Mouse (Mus musculus) forebrain, embryonic 16.5 days (tissue): Measurements from ENCODE around the gene Cntnap1. TPM values are rescaled to one million over a fixed set of nuclear protein-coding genes. Genes with fewer than 3 reads are reported as not detected.

Experiments used
- ATAC-seq: fragments of 200-750 bp; cut with Nextera tagmentation; 2 replicates; pipeline ENCODE4 v1.8.0; 2017; ENCODE audit warnings: mild to moderate bottlenecking, moderate library complexity
- H3K27ac ChIP-seq: fragments of 300-500 bp; sonication (generic); 2 replicates; pipeline ENCODE4 v1.5.1; 2014; ENCODE audit warnings: low read length, control low read depth
- H3K27me3 ChIP-seq: fragments of 300-500 bp; sonication (generic); replicated peaks from 2 replicates; pipeline ENCODE4 v1.6.1; 2014; ENCODE audit warnings: low read length; ENCODE audit not compliant: control insufficient read depth, insufficient read depth
- H3K36me3 ChIP-seq: fragments of 300-500 bp; sonication (generic); 2 replicates; pipeline ENCODE4 v1.6.1; 2014; ENCODE audit not compliant: control insufficient read depth, insufficient read depth
- H3K4me1 ChIP-seq: fragments of 300-500 bp; sonication (generic); replicated peaks from 2 replicates; pipeline ENCODE4 v1.6.1; 2014; ENCODE audit warnings: low read length; ENCODE audit not compliant: control insufficient read depth, insufficient read depth
- H3K4me2 ChIP-seq: fragments of 300-500 bp; sonication (generic); 2 replicates; pipeline ENCODE4 v1.6.1; 2014; ENCODE audit warnings: mild to moderate bottlenecking, low read length, control low read depth
- H3K4me3 ChIP-seq: fragments of 300-500 bp; sonication (generic); replicated peaks from 2 replicates; pipeline ENCODE4 v1.5.1; 2014; ENCODE audit warnings: mild to moderate bottlenecking, low read length, control low read depth
- H3K9ac ChIP-seq: fragments of 300-500 bp; sonication (generic); replicated peaks from 2 replicates; pipeline ENCODE4 v1.6.1; 2014; ENCODE audit warnings: low read depth, low read length, control low read depth
- H3K9me3 ChIP-seq: fragments of 300-500 bp; sonication (generic); 2 replicates; pipeline ENCODE4 v1.6.1; 2016; ENCODE audit warnings: low read length; ENCODE audit not compliant: control insufficient read depth
- WGBS: fragments of 180-500 bp; shearing (Covaris S2); extraction: QIAGEN DNeasy Blood & Tissue Kit; methylation state at CpG from one replicate; pipeline ENCODE4 v1.1.7; 2014; 5-methylcytosine and 5-hydroxymethylcytosine counted together
- polyA plus RNA-seq: library from polyadenylated mRNA; unstranded; fragments of >200 nt; fragmentation: Nextera tagmentation; extraction: Ambion mirVana; gene quantifications from 2 replicates; pipeline ENCODE4 v1.2.1, GENCODE M21; 2015

The Cntnap1 gene
- polyA plus RNA-seq, 1 experiment from 2014 or later, result 1.5 TPM

GRCm38 (mm10) chr11:101167211-101167962 is 2.9 kb upstream of the Cntnap1 start:
- Histone ChIP-seq H3K9me3 (no peaks in the 10 kb centered on the region), H3K4me1 (peaks cover 34% of the 10 kb centered on the region), H3K27ac (no peak overlapping the region), H3K27me3 (peaks cover 53% of the 10 kb centered on the region), H3K36me3 (peaks cover 2% of the 10 kb centered on the region; the same call in 1 of the 2 replicates), H3K4me2 (no peak overlapping the region), H3K4me3 (no peak overlapping the region), H3K9ac (no peak overlapping the region)
- no peak for ATAC-seq
- WGBS, result 55% methylated on average over 19 of the region's 19 CpGs

GRCm38 (mm10) chr11:101167963-101168300 is 2.4 kb upstream of the Cntnap1 start:
- H3K4me1 ChIP-seq, result peaks cover 38% of the 10 kb centered on the region
- no peak overlapping the region for H3K9ac ChIP-seq
- peaks cover 2% of the 10 kb centered on the region; the same call in 1 of the 2 replicates for H3K36me3 ChIP-seq
- no peak for ATAC-seq
- no peaks in the 10 kb centered on the region for H3K9me3 ChIP-seq
- no peak overlapping the region for H3K27ac ChIP-seq
- H3K4me3 ChIP-seq, result no peak overlapping the region
- no peak overlapping the region for H3K4me2 ChIP-seq
- peaks cover 53% of the 10 kb centered on the region for H3K27me3 ChIP-seq
- WGBS, result 55% methylated on average over 8 of the region's 8 CpGs

- Histone ChIP-seq H3K4me2 (no peak overlapping the region), H3K27me3 (peaks cover 51% of the 10 kb centered on the region), H3K9me3 (no peaks in the 10 kb centered on the region), H3K9ac (no peak overlapping the region), H3K4me3 (no peak overlapping the region), H3K4me1 (peaks cover 43% of the 10 kb centered on the region), H3K36me3 (peaks cover 2% of the 10 kb centered on the region; the same call in 1 of the 2 replicates), H3K27ac (no peak overlapping the region)
- WGBS, result 69% methylated on average over 18 of the region's 18 CpGs
- no peak for ATAC-seq
These were observed 1.9 kb upstream of the Cntnap1 start for GRCm38 (mm10) chr11:101168301-101168980.

- no peak for ATAC-seq
- H3K4me1 ChIP-seq, result peaks cover 47% of the 10 kb centered on the region
- peaks cover 2% of the 10 kb centered on the region; the same call in 1 of the 2 replicates for H3K36me3 ChIP-seq
These were observed 819 bp upstream of the Cntnap1 start for GRCm38 (mm10) chr11:101169301-101170107.

GRCm38 (mm10) chr11:101170811-101171610 is 688 bp downstream of the Cntnap1 start, which contains the start of gene Plekhh3:
Plekhh3 (minus strand) TSS chr11:101171351.
- Histone ChIP-seq H3K36me3 (peaks cover 2% of the 10 kb centered on the region; the same call in 1 of the 2 replicates), H3K27ac (peak within 1 kb of the TSS; percentile 75), H3K27me3 (peaks cover 39% of the 10 kb centered on the region), H3K4me2 (peak within 1 kb of the TSS; percentile 92), H3K4me3 (peak within 1 kb of the TSS; percentile 64), H3K4me1 (peaks cover 48% of the 10 kb centered on the region), H3K9ac (peak within 1 kb of the TSS; percentile 67), H3K9me3 (no peaks in the 10 kb centered on the region)
- peak; percentile 96 for ATAC-seq
- under 1% methylated on average over 47 of the region's 50 CpGs for WGBS

More at GRCm38 (mm10) chr11:101169301-101170107, 819 bp upstream of the Cntnap1 start:
- Histone ChIP-seq H3K9me3 (no peaks in the 10 kb centered on the region), H3K9ac (peak overlapping the region; percentile 67; the same call in 1 of the 2 replicates), H3K4me2 (peak overlapping the region; percentile 68), H3K27ac (no peak overlapping the region), H3K4me3 (peak overlapping the region; percentile 64), H3K27me3 (peaks cover 43% of the 10 kb centered on the region)
- 13% methylated on average over 15 of the region's 17 CpGs for WGBS

- peak overlapping the region; percentile 54 for H3K4me3 ChIP-seq
- no peaks in the 10 kb centered on the region for H3K9me3 ChIP-seq
- peaks cover 57% of the 10 kb centered on the region for H3K4me1 ChIP-seq
- H3K36me3 ChIP-seq, result peaks cover 2% of the 10 kb centered on the region; the same call in 1 of the 2 replicates
- peak overlapping the region; percentile 64 for H3K9ac ChIP-seq
- peak overlapping the region; percentile 75 for H3K27ac ChIP-seq
- under 1% methylated on average over 31 of the region's 31 CpGs for whole genome bisulfite sequencing
- peaks cover 38% of the 10 kb centered on the region for H3K27me3 ChIP-seq
- peak overlapping the region; percentile 92 for H3K4me2 ChIP-seq
- ATAC-seq, result peak; percentile 65
These were observed 1.6 kb downstream of the Cntnap1 start for GRCm38 (mm10) chr11:101171721-101172433.

GRCm38 (mm10) chr11:101172434-101172815 is 2.1 kb downstream of the Cntnap1 start:
- Histone ChIP-seq H3K4me2 (peak overlapping the region; percentile 92), H3K9ac (peak overlapping the region; percentile 64), H3K4me1 (peaks cover 60% of the 10 kb centered on the region), H3K36me3 (no peaks in the 10 kb centered on the region; the same call in 1 of the 2 replicates), H3K4me3 (peak overlapping the region; percentile 54), H3K9me3 (no peaks in the 10 kb centered on the region), H3K27ac (peak overlapping the region; percentile 75), H3K27me3 (peaks cover 38% of the 10 kb centered on the region)
- no peak for ATAC-seq
- 19% methylated on average over 5 of the region's 5 CpGs for WGBS

GRCm38 (mm10) chr11:101173112-101173511 is 2.8 kb downstream of the Cntnap1 start:
- 6% methylated on average over 11 of the region's 11 CpGs for WGBS
- H3K9ac ChIP-seq, result no peak overlapping the region

More at GRCm38 (mm10) chr11:101173112-101173511, 2.8 kb downstream of the Cntnap1 start:
- Histone ChIP-seq H3K27me3 (peaks cover 40% of the 10 kb centered on the region), H3K9me3 (no peaks in the 10 kb centered on the region), H3K4me2 (peak overlapping the region; percentile 70; the same call in 1 of the 2 replicates), H3K4me1 (peaks cover 60% of the 10 kb centered on the region), H3K27ac (no peak overlapping the region), H3K4me3 (no peak overlapping the region), H3K36me3 (no peaks in the 10 kb centered on the region)
- no peak for ATAC-seq
